Comparison of ENCODE assay signal across 7 mouse cellular contexts in the genomic region with DNA sequence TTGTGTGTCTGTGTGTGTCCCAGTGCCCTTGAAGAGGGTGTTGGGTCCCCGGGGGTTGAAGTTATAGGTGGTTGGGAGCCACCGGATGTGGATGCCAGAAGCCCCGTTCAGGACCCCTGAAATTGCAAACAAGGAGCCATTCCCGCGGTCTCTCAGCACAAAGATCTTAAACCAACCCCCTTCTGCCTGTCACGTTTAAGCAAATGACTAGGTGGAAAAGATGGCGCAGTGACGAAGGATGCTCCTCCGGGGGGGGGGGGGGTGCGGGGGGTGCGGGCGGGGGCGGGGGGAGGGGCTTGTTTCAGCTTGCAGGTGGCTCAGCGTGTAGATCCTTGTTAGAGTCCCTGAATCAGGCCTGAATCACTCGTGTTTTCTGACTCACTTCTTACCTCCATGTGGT. TPM values are rescaled to one million over a fixed set of nuclear protein-coding genes. Genes with fewer than 3 reads are reported as not detected.
DNase-seq lines count a peak whose midpoint lies in the region; ATAC-seq and TF ChIP-seq lines count a peak whose summit lies in the region.

No protein-coding gene starts in this region.

- no peaks in the 10 kb centered on the region for H3K36me3 ChIP-seq in CH12.LX (replicated peaks in 1 of 2; ENCODE audit: control insufficient read depth in 1 of 2, insufficient read depth in 1 of 2, low read length in 1 of 2)
- H3K36me3 ChIP-seq in hindbrain, embryonic 15.5 days = no peaks in the 10 kb centered on the region
- H3K36me3 ChIP-seq in midbrain, embryonic 15.5 days (replicated peaks) = no peaks in the 10 kb centered on the region

- H3K4me1 ChIP-seq in CH12.LX (ENCODE audit: control insufficient read depth in 1 of 2, insufficient read depth in 2 of 2) = 0 out of 4 replicates have a peak, but pooled peaks cover 3 to 4% of the 10 kb centered on the region in 2 experiments
- H3K4me1 ChIP-seq in hindbrain, embryonic 15.5 days (replicated peaks) = 0 out of 2 replicates have a peak, but pooled peaks cover 8% of the 10 kb centered on the region
- H3K4me1 ChIP-seq in midbrain, embryonic 15.5 days = peaks cover 5% of the 10 kb centered on the region; the same call in 1 of the 2 replicates

- TF ChIP-seq EP300 in CH12.LX (IDR thresholded peaks at IDR 0.05; ENCODE audit: low read length) = no peak

- no peaks in the 10 kb centered on the region for H3K79me2 ChIP-seq in CH12.LX (replicated peaks; ENCODE audit: control insufficient read depth, extremely low read depth, insufficient read depth, poor library complexity, severe bottlenecking)

- dilution Hi-C loops in CH12.LX (cut with MboI; ENCODE audit: extremely low pct_ligation_motif_present, extremely low pct_unique_long_range_greater_than_20kb, low sequenced_read_pairs) = no loop called here

- DNase-seq in CH12.LX (ENCODE audit: extremely low read depth) (no peak), R1 (ENCODE audit: low read depth, low spot score) (peak; percentile 56)
- DNase-seq in gastrocnemius, postnatal 10 days = no peak
- no peak for DNase-seq in yolk sac, embryonic 10.5 days (ENCODE audit: low spot score)
- DNase-seq in lung, adult 18-20 months = no peak

- no peak overlapping the region for H3K9ac ChIP-seq in CH12.LX (ENCODE audit: insufficient read depth, low read depth)
- no peak overlapping the region for H3K9ac ChIP-seq in hindbrain, embryonic 15.5 days
- H3K9ac ChIP-seq in midbrain, embryonic 15.5 days = no peak overlapping the region

- no peak for TF ChIP-seq RAD21 in CH12.LX (IDR thresholded peaks at IDR 0.05; ENCODE audit: low read depth, low read length)

- no peak overlapping the region for H3K27ac ChIP-seq in CH12.LX (ENCODE audit: insufficient read depth, low read depth)
- H3K27ac ChIP-seq in hindbrain, embryonic 15.5 days (replicated peaks) = no peak overlapping the region
- no peak overlapping the region for H3K27ac ChIP-seq in midbrain, embryonic 15.5 days

- H3K4me2 ChIP-seq in CH12.LX (ENCODE audit: insufficient read depth, low read depth, poor library complexity, severe bottlenecking) = peak overlapping the region; percentile 27; the same call in 1 of the 2 replicates
- H3K4me2 ChIP-seq in hindbrain, embryonic 15.5 days = peak overlapping the region; percentile 35
- peak overlapping the region; percentile 44 for H3K4me2 ChIP-seq in midbrain, embryonic 15.5 days

- H3K9me3 ChIP-seq in CH12.LX (replicated peaks; ENCODE audit: low read length) = peaks cover 4% of the 10 kb centered on the region
- H3K9me3 ChIP-seq in hindbrain, embryonic 15.5 days = no peaks in the 10 kb centered on the region
- no peaks in the 10 kb centered on the region for H3K9me3 ChIP-seq in midbrain, embryonic 15.5 days

- no peak overlapping the region for H3K4me3 ChIP-seq in CH12.LX (replicated peaks in 1 of 3; ENCODE audit: low read depth in 2 of 3, low read length in 2 of 3, poor library complexity in 1 of 3)
- peak overlapping the region; percentile 20 for H3K4me3 ChIP-seq in hindbrain, embryonic 15.5 days
- H3K4me3 ChIP-seq in midbrain, embryonic 15.5 days = peak overlapping the region; percentile 21

- H3K27me3 ChIP-seq in CH12.LX (replicated peaks) = peaks cover 7% of the 10 kb centered on the region
- no peaks in the 10 kb centered on the region for H3K27me3 ChIP-seq in hindbrain, embryonic 15.5 days
- no peaks in the 10 kb centered on the region for H3K27me3 ChIP-seq in midbrain, embryonic 15.5 days (replicated peaks)

- no peak for TF ChIP-seq POLR2A in CH12.LX (IDR thresholded peaks at IDR 0.05; ENCODE audit: low read depth, low read length)

- TF ChIP-seq CTCF in CH12.LX (conservative IDR thresholded peaks at IDR 0.05 in 1 of 2, IDR thresholded peaks at IDR 0.05 in 1 of 2; ENCODE audit: low read depth in 2 of 2, low read length in 2 of 2) = no peak

- 7% methylated on average over 14 of the region's 15 CpGs for WGBS in hindbrain, embryonic 15.5 days
- WGBS in midbrain, embryonic 15.5 days = 9% methylated on average over 10 of the region's 15 CpGs

- no peak for ATAC-seq in hindbrain, embryonic 15.5 days (ENCODE audit: low FRiP score, low read depth)
- no peak for ATAC-seq in midbrain, embryonic 15.5 days (replicated peaks)

- in situ Hi-C loops in CH12.LX (cut with MboI; ENCODE audit: low pct_ligation_motif_present, low pct_unique_long_range_greater_than_20kb, low sequenced_read_pairs) = no loop called here

TF ChIP-seq in CH12.LX, 34 proteins besides CTCF, POLR2A, EP300 and RAD21:
- TF ChIP-seq MAZ (IDR thresholded peaks at IDR 0.05; ENCODE audit: low read depth, low read length) = peak; percentile 49; the same call in 1 of the 2 replicates
- TF ChIP-seq IRF4 (IDR thresholded peaks at IDR 0.05; ENCODE audit: low read depth, low read length) = no peak
- peak; percentile 84 for TF ChIP-seq BHLHE40 (IDR thresholded peaks at IDR 0.05; ENCODE audit: low read depth, low read length)

RNA-seq across cellular contexts. Expression of gene Tmem94, which starts 17.9 kb away (rescaled TPM):
- 19.0 and 27.4 TPM in 2 replicates for total RNA-seq in CH12.LX (2012; rRNA removed)
- total RNA-seq in CH12.LX (2014; rRNA removed) = 4.8 and 6.4 TPM in 2 replicates
- polyA plus RNA-seq in CH12.LX (2012; ENCODE audit: insufficient read length, low read depth) = 13.5 and 15.0 TPM in 2 replicates
- 24.2 and 27.9 TPM in 2 replicates for polyA plus RNA-seq in hindbrain, embryonic 15.5 days (2015; fragmentation: Nextera tagmentation; extraction: Ambion mirVana)
- polyA plus RNA-seq in midbrain, embryonic 15.5 days (2015; fragmentation: Nextera tagmentation; extraction: Ambion mirVana) = 28.4 and 31.0 TPM in 2 replicates
- 10 to 100 TPM; 55.6 to 60.0 TPM for total RNA-seq in gastrocnemius, postnatal 10 days (2021)

RNA-seq across cellular contexts. Expression of gene Grb2, which starts 39.0 kb away (rescaled TPM):
- total RNA-seq in CH12.LX (2012; rRNA removed) = 63.6 and 67.7 TPM in 2 replicates
- 110 and 117 TPM in 2 replicates for total RNA-seq in CH12.LX (2014; rRNA removed)
- polyA plus RNA-seq in CH12.LX (2012; ENCODE audit: insufficient read length, low read depth) = 228 and 241 TPM in 2 replicates
- 186 and 190 TPM in 2 replicates for polyA plus RNA-seq in hindbrain, embryonic 15.5 days (2015; fragmentation: Nextera tagmentation; extraction: Ambion mirVana)
- polyA plus RNA-seq in midbrain, embryonic 15.5 days (2015; fragmentation: Nextera tagmentation; extraction: Ambion mirVana) = 173 and 176 TPM in 2 replicates
- total RNA-seq in gastrocnemius, postnatal 10 days (2021) = 10 to 100 TPM; 93.7 to 95.9 TPM

Comparison
In these comparisons a context has a peak if more than half of its experiments do, and no peak if none do; other contexts are left out.
1. H3K4me3 ChIP-seq: peak in hindbrain, embryonic 15.5 days (single experiment) and midbrain, embryonic 15.5 days (single experiment); none in CH12.LX (0 of 3).
2. Peak in every context shown above with its lines, with median percentiles within 50 percentile points of each other: H3K4me2 ChIP-seq.